Mouse (Mus musculus) left cerebral cortex, postnatal 10 days (tissue): ENCODE data around the gene Maf. TPM values are rescaled to one million over a fixed set of nuclear protein-coding genes. Genes with fewer than 3 reads are reported as not detected.

Source experiments
- DNase-seq, 2 experiments: peaks; one replicate each; pipeline ENCODE4 v3.0.0; 2021 to 2022; ENCODE audit warnings: low spot score in 2 of 2, mixed read lengths in 1 of 2; ENCODE audit errors: extremely low spot score in 1 of 2
- intact Hi-C: fragments of 180-260 bp; cut with DNase I; formaldehyde crosslinking; loops from one replicate; pipeline ENCODE4 v1.15.1; 2025
- total RNA-seq, 2 experiments: library from RNA; stranded (reverse); gene quantifications; 2 replicates each; pipeline ENCODE4 v1.2.3; 2021

The Maf gene
- 10 to 100 TPM; 27.1 to 31.0 TPM for total RNA-seq

DNA sequence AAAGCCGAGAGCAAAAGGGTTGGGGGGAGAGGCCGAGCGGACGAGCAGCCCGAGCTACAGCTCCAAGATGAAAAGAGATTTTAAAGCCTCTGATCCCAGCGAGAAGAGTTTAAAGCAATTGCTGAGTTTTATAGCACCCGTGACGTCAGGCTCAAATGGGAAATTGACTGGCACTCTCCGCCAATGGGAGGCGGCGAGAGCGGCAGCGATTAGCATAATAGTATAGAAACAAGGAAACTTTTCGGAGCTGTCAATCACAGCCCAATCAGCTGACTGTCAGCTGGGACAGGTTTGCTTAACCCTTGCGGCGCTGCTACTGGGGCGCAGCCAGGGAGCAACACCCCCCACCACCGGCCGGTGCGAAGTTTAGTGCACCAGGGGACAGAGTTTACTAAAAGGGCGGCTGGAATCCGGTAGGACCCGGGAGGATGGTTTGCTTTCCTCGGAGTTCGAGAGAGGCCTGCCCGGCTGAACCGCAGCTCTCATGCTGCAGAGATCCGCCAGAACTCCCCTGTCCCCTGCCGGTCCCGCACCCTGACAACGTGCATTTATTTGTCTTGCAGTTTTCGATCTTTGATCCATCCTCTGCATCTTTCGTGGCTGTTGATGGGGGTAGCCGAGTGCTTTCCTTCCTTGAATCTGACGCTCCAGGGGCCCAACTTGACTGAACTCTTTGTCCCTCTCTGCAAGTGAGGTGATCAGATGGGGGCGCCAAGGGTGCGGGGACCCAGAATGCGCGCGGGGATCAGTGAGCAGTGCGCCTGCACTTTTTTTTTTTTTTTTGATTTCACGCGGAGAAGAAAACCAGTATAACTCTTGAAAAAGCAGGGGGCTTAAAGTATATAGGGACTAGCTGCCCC is at the start of gene Maf:
Gene Maf (minus strand): TSS at position 64 of the 860 bp plus-strand sequence.
- peak; percentile 82 to 88 for DNase-seq
- intact Hi-C loops = loop anchor here (2.0 to 10.0 kb wide), 7 partner anchors 305 to 1256 kb away; no protein-coding TSS in a partner anchor

DNA sequence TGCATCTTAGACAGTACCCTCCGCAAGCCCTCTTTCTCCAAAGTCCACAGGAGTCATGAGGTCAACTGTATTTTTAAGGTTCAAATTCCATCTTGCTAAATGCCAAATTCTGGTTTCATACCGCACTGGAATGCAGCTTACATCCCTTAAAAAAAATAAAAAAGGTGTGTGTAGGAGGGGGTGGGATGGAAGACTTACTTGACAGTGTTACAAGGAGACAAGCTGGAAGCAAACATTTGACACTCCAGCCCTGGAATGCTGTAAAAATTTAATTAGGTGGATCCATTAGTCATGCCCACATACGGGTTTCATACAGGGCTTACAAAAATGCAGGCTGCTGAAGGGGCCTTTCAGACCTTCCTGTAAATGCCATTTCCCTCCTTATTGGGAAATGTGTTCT is 49.4 kb upstream of the Maf start:
- intact Hi-C loops = no loop called here
- DNase-seq = no peak

DNA sequence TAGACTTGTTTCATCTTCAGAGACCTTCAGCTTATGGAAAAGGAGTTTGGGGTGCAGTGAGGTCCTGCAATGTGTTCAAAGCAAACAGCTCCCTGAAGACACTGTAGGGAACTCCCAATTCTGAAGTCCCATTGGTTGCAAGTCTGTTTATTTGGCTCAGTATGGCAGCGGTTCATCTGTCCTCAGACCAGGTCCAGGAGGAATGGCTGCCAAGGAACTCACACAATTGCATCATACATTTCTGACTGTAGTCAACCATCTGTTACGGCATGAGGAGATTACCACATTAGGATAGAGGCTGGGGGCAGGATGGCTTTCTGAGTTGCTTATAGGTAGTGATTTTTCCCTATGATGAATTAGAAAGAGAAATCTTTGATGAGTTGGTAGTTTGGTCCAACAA is 48.4 kb upstream of the Maf start:
- DNase-seq = no peak
- intact Hi-C loops = no loop called here

DNA sequence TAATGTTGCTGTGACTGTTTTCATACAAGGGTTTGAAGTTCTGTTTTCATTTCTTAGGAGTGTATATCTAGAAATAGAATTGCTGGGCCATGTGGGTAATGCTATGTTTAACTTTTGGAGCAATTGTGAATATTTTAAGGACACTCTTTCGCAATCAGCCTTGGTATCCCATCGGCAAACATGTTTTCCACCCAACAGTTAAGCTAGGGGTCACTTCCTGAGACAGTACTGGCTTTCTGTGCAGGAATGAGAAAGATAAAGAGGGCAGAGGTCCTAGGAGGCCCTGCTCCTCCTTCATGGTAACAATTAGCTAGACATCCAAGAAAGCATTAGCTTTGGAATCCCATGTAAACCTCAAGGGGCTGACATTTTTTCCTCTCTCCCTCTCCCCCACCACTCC is 47.1 kb upstream of the Maf start:
- intact Hi-C loops = no loop called here

DNA sequence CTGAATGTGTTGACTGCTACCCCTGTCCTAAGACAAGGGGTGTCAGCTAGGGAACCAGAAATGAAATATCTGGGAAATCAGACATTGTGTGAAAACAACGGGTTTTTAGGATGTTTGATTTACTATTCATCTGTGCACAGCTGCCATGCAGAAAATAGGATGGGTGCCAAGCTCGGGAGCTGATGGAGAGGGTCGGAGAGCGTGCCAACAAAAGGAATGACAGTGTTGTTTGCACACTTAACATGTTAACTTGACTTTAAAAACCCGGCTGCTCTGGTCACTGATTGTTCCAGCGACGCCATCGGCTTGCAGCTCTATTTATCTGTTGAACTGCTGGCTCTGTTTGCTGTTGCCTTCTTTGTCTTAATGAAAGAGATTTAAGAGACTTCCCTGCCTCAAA is 46.2 kb upstream of the Maf start:
- intact Hi-C loops = no loop called here
- peak in 1 of 2 experiments; percentile 32 for DNase-seq

More for the DNA sequence above, 47.1 kb upstream of the Maf start:
- no peak for DNase-seq

DNA sequence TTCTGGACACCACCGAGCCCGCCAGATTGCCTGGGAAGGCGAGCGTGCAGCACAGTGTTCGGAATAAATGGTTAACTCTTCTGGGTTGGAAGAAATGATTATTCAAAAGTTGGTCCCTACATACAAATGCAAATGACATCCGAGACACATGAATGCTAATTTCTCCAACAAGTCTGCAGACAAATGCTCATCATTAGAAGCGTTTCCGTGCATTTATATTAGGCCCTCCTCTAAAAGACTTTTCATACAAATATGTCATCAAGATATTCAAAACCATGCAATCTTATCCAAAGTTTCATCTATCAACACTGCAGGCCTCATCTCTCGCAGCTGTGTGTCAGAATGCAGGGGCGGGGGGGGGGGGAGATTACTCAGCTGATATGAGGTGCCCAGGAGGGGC is 39.8 kb upstream of the Maf start:
- intact Hi-C loops = no loop called here
- DNase-seq = no peak

DNA sequence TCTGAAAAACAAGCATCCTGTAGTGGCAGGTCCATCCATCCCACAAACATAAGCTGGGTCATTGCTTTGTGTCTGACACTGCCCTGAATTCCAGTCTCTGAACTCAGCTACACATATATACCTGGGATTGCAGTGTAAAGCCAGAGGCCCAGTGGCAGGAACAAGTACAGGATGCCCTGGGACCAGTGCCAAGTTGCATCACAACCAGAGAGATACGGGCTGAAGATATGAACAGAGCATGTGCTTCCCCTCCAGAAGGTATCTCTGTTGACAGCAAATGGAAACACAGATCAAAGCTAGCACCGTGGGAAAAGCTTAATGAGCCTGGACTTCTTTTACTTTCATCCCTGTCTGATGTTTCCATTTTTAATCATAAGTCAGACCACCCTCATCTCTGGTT is 38.1 kb upstream of the Maf start:
- intact Hi-C loops = no loop called here

DNA sequence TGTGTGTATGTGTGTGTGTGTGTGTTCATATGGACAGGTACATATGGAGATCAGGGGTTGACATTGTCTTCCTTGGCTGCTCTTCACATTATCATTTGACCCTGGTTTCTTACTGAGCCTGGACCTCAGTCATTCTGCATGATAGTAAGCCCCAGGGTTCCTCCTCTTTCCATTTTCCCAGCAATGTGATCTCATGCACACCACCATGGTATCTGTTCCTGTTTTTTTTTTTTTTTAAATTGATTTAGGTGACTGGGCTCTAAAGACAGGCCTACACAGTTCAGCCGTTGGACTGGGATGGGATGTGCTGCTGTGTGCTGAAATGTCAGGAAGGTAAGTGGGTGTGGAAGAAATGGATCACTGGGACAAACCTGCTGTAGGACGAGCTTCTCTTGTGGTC is 35.8 kb upstream of the Maf start:
- DNase-seq = no peak
- intact Hi-C loops = no loop called here

More for the DNA sequence above, 38.1 kb upstream of the Maf start:
- DNase-seq = no peak

DNA sequence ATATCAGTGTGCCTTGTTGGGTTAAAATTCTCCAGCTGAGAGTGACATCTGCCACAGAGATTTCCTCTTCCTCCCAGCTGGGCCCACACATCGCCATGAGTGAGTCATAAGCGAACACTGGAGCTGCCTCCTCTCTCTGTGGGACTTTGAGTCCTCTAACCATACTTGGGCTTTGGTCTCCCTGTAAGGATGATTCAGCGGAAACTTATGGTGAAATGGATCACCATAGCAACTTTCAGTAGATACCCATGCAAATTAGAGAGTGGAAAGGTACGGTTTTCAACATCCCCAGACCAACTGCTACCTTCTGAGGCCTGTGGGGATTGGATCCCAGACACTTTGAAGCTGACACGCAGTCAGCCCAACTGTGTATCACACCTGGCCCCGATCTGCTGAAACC is 35.1 kb upstream of the Maf start:
- DNase-seq = no peak
- intact Hi-C loops = no loop called here

DNA sequence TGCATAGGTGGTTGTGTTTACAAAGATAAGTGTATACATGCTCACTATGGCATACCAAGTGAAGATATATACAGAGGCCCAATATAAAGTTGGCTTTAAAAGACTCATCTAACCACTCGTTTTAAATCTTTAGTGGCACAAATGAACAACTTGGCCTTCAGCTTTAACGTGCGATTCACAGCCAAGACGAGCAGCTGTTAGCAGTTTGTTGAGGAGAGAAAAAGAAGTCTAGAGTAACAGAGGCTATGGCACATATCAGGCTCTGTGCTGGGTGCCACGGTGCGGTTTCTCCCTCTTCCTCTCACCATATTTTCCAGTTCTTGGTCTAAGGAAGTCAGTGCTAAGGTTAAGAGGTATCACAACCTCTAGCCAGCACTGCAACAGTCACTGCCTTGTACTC is 34.4 kb upstream of the Maf start:
- intact Hi-C loops = no loop called here
- DNase-seq = no peak

DNA sequence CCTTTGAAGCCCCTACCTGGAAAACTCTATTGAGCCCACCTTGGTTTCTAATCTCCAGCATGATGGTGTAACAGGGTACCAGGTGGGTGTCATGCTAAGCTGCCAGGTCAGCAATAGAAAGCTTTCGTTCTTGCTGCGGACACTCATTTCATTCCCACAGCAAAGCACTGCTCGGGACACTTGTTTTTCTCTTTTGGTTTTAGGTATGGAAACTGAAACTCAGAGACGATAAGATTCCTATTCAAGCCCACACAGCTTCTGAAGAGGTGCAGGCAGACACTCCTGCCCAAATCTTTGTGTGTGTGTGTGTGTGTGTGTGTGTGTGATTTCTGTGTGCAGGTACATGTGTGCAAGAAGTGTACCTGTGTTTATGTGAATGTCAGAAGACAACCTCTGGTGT is 32.2 kb upstream of the Maf start:
- DNase-seq = no peak
- intact Hi-C loops = no loop called here

DNA sequence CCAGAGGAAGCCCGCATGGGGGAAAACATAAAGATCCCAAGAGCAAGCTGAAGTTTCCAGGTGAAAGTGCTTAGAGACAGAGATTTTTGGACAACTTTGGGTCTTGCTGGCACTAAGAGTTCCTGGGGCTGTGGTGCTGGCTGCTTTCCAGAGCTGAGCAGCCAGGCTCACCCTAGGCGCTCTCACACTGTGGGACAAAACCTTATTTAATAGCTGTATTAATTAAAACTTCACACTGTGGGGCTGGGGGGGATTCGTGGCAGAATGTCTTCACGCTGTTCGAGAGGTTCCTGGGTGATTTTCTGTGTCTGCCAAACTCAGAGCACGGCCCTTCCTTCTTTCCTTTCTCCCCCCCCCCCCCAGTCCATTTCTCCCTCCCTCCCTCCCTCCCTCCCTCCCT is 24.8 kb upstream of the Maf start:
- intact Hi-C loops = no loop called here
- DNase-seq = no peak

DNA sequence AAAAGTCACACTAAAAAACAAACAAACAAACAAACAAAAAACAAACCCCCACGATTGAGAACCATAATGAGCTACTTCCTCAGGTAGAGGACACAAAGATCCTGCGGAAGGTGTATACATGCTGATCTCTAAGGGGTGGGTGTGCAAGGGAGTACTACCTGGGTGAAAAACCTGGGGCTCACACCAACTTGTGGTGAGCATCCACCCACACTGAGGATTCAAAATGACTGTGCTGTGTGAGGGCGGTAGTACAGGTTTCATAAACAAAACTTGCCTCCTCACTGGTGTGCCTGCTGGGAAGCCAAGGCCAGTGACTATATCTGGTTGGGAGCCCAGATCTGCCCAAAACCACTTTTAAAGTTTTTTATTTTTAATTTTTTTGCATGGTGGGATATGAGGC is 19.2 kb upstream of the Maf start:
- DNase-seq = no peak
- intact Hi-C loops = no loop called here

DNA sequence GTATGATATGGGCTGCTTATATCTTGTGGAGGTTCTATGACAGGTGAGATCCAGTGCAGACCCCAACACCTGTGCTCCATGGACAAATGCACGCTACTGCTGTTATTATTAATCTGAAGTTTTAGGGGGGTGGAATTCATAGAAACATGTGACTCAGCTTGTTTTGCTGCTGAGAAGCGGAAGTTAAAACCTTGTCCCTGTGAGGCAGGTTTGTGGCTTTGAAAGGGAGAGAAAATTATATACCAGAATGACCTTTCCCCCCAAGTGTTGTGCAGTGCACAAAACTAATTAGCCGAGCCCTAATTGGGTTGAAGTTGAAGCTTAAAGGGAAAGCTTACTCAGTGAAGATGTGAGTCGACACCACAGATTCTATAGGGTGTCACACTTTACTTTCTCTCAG is 18.6 kb upstream of the Maf start:
- intact Hi-C loops = no loop called here

DNA sequence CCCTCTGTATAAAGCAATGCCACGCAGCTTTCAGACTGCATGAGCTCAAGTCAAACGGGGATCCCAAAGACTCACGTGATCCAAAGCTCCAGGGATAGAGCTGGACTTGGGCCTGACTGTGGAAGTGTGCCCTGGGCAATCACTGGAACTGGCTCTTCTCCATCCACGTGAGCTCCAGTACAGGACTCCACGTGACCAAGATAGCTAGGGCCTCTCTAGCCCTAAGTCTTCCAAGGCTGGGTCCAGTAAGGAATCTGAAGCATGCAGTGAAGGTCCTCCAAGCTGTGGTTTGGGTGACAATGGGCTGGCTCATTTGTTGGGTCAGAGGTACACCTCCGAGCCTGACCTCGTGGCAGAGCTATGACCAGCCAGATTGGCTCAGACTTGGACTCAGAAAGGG is 11.5 kb upstream of the Maf start:
- DNase-seq = no peak
- intact Hi-C loops = no loop called here

More for the DNA sequence above, 18.6 kb upstream of the Maf start:
- no peak for DNase-seq

DNA sequence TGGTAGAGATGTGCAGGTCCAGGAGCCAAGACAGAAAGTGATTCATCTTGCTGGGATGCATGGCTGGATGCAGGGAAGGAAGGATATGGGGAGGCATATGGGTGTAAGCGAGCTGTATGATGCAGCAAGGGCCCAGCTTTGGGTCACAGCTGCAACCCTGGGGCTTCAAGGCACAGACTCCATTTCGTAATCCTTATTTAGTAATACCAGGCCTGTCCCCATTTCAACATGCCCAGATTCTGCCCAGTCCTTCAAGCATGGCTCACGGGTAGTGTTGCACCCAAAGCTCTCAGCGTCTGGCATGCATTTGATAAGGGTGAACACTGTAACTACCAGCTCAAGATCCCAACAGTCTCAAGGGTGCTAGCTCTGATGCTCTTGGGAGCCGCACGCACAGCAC is 11.0 kb upstream of the Maf start:
- intact Hi-C loops = no loop called here
- no peak for DNase-seq

DNA sequence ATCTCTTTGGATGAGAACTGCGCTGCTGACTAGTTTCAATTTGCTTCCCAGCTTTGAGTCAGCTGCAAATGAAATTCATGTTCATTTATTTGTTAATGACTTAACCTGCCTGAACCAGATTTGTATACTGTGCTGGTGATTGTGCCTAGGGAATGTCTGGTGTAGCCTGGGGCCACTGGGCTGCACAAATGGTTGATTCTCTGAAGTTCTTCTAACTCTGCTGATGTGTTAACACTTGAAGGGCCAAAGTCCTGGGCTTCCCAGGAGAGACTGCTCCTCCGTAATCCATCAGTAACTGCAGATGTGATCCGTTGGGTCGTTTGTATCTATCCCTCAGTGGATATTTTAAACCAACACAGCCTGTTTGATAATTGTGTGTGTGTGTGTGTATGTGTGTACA is 7.7 kb upstream of the Maf start:
- DNase-seq = no peak
- intact Hi-C loops = no loop called here

DNA sequence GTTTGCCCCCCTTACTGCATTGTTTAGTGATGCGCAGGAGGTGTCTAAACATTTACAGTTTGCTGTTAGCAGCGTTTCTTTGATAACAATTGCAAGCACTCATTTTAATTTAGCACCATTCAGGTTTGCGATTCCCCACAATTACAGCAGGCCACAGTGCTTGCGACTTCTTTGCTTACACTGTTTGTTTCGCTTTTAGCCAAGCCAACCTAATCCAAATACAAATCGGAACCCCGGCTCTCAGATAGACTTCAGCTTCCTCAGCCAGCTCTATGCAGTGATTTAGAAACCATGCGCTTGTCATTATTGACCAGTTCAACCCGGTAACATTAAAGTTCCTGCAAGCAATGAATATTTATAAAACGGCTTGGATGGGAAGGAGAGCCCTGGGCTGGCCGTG is 3.5 kb upstream of the Maf start:
- intact Hi-C loops = loop anchor here (2.0 to 5.0 kb wide), 3 partner anchors 726 to 1244 kb away; no protein-coding TSS in a partner anchor
- DNase-seq = no peak

DNA sequence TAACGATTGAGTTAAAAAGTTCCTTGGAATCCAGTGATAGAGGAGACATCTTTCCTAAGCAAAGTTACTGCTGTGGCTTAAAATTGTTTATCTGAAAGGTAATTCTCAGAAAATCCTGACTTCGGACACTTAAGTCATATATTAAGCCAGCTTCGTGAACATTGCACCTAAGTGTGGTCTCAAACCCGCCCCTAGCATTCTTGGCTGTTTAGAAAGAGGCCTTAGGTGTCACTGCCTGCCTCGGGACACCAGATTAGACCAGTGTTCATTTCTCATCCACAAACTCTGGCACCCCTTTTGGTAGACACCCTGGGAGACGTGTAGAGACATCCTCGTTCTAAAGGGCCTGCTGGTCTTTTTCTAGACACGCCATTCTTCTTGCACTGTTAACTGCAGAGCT is 2.3 kb upstream of the Maf start:
- no peak for DNase-seq
- intact Hi-C loops = loop anchor here (2.0 to 10.0 kb wide), 10 partner anchors 307 to 1258 kb away; no protein-coding TSS in a partner anchor

DNA sequence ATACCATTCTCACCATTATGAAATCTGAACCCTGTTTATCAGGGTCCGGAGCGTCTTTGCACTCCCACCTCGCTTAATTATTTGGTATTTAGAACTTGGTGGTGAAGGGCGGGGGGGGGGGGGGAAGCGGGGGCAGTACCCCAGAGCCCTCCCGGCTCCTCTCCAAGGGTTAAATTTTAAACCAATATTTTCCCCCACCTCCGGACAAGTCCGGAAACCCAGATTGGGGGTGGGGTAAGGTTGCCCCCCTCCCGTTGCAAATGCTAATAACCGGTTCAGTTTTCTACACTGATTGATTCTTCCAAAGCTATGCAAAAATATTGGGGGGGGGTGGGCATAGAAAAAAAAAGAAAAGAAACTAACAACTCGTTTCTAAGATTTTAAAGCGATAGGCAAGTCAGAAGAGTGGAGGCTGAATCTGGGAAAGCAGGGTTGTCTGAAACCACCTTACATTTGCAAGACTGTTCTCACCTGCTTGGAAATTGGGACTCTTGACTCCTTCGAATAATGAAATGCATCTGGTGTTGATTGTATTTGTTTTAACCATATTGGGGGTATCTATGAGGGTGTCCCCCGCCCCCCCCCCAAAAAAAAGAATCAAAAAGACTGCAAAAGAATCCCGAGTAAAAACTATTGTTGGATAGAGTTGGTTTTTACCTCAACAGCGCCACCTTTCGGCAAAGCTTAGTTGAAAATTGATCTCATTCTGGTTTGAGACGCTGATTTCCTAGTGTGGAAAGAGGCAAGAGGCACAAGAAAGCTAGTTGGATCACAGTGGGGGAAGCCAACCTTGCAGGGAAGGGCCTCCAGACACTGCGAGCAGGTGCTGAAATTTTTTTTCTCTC is 1.6 kb upstream of the Maf start:
- peak; percentile 75 to 77 for DNase-seq
- intact Hi-C loops = loop anchor here (2.0 to 10.0 kb wide), 7 partner anchors 306 to 1257 kb away; no protein-coding TSS in a partner anchor
